Mouse (Mus musculus) heart, postnatal 0 days (tissue): ENCODE data around the gene Igfbp4.

ENCODE experiments used
- CTCF ChIP-seq: IDR thresholded peaks from 2 replicates; pipeline ENCODE4 v1.5.1; 2016; ENCODE audit warnings: antibody characterized with exemption, control low read depth, low read depth
- EP300 ChIP-seq: IDR thresholded peaks from 2 replicates; pipeline ENCODE4 v1.6.1; 2016; ENCODE audit warnings: antibody characterized with exemption, low read depth

- TF ChIP-seq EP300 (peak; percentile 99), CTCF (no peak)
Observed at GRCm38 (mm10) chr11:99023500-99024467, 17.3 kb upstream of the Igfbp4 start, which contains the start of gene Top2a.
